Mouse (Mus musculus) CH12.LX (cell line): ENCODE data around the gene Gfm2. TPM values are rescaled to one million over a fixed set of nuclear protein-coding genes. Genes with fewer than 3 reads are reported as not detected.

ENCODE experiments used
- DNase-seq: peaks from one replicate; pipeline ENCODE4 v3.0.0-alpha.2; 2013; ENCODE audit errors: extremely low read depth
- H3K27ac ChIP-seq: 2 replicates; pipeline ENCODE4 v1.5.1; 2012; ENCODE audit warnings: low read depth, mild to moderate bottlenecking, control low read depth, moderate library complexity; ENCODE audit not compliant: insufficient read depth
- H3K27me3 ChIP-seq: replicated peaks from 2 replicates; pipeline ENCODE3; 2012; ENCODE audit warnings: inconsistent platforms
- H3K36me3 ChIP-seq, 2 experiments: replicated peaks in 1 of 2; 2 replicates each; pipeline versions ENCODE3 to v1.6.1; 2012; ENCODE audit warnings: inconsistent platforms in 1 of 2, low read length in 1 of 2, mild to moderate bottlenecking in 1 of 2, mixed read lengths in 1 of 2, moderate library complexity in 1 of 2; ENCODE audit not compliant: control insufficient read depth in 1 of 2, insufficient read depth in 1 of 2
- H3K4me1 ChIP-seq, 2 experiments: 2 replicates each; pipeline ENCODE4 v1.6.1; 2012; ENCODE audit warnings: inconsistent platforms in 1 of 2, moderate library complexity in 1 of 2; ENCODE audit not compliant: insufficient read depth in 2 of 2, control insufficient read depth in 1 of 2
- H3K4me2 ChIP-seq: 2 replicates; pipeline ENCODE4 v1.6.1; 2012; ENCODE audit warnings: low read depth, mild to moderate bottlenecking, control low read depth; ENCODE audit not compliant: poor library complexity, insufficient read depth, severe bottlenecking
- H3K4me3 ChIP-seq, 3 experiments: fragments of 150-350 bp in 1 of 3; sonication (generic) in 1 of 3; replicated peaks in 1 of 3; 2 replicates each; pipeline versions ENCODE3 to v1.5.1; 2011 to 2012; ENCODE audit warnings: low read depth in 2 of 3, low read length in 2 of 3, mild to moderate bottlenecking in 2 of 3, moderate library complexity in 2 of 3, control low read depth in 1 of 3, improper control_type of control experiment in 1 of 3, inconsistent platforms in 1 of 3, mixed read lengths in 1 of 3; ENCODE audit not compliant: poor library complexity in 1 of 3
- H3K79me2 ChIP-seq: replicated peaks from 2 replicates; pipeline ENCODE4 v1.6.1; 2012; ENCODE audit warnings: mild to moderate bottlenecking, moderate library complexity; ENCODE audit not compliant: control insufficient read depth, poor library complexity, insufficient read depth, severe bottlenecking; ENCODE audit errors: extremely low read depth
- H3K9ac ChIP-seq: 2 replicates; pipeline ENCODE4 v1.6.1; 2012; ENCODE audit warnings: low read depth, mild to moderate bottlenecking, control low read depth, moderate library complexity; ENCODE audit not compliant: insufficient read depth
- H3K9me3 ChIP-seq: replicated peaks from 2 replicates; pipeline ENCODE3; 2012; ENCODE audit warnings: low read length, inconsistent platforms, mixed read lengths
- E2F4 ChIP-seq: IDR thresholded peaks from 2 replicates; pipeline ENCODE4 v1.6.1; 2011; ENCODE audit warnings: low read depth, low read length, improper control_type of control experiment; ENCODE audit not compliant: insufficient replicate concordance
- EP300 ChIP-seq: IDR thresholded peaks from 2 replicates; pipeline ENCODE4 v1.6.1; 2011; ENCODE audit warnings: low read length, improper control_type of control experiment
- ETS1 ChIP-seq: conservative IDR thresholded peaks from 2 replicates; pipeline ENCODE4 v1.6.1; 2012; ENCODE audit warnings: low read depth, mild to moderate bottlenecking, inconsistent platforms, low read length, improper control_type of control experiment, moderate library complexity
- GABPA ChIP-seq: IDR thresholded peaks from 2 replicates; pipeline ENCODE4 v1.6.1; 2012; ENCODE audit warnings: low read depth, low read length, improper control_type of control experiment, inconsistent platforms; ENCODE audit not compliant: insufficient replicate concordance
- HCFC1 ChIP-seq: IDR thresholded peaks from 2 replicates; pipeline ENCODE4 v1.6.1; 2012; ENCODE audit warnings: low read depth, mild to moderate bottlenecking, inconsistent platforms, low read length, improper control_type of control experiment
- IRF4 ChIP-seq: IDR thresholded peaks from 2 replicates; pipeline ENCODE4 v1.6.1; 2014; ENCODE audit warnings: low read depth, mild to moderate bottlenecking, inconsistent platforms, low read length, improper control_type of control experiment
- JUN ChIP-seq: IDR thresholded peaks from 2 replicates; pipeline ENCODE4 v1.6.1; 2011; ENCODE audit warnings: low read depth, mild to moderate bottlenecking, low read length, improper control_type of control experiment, moderate library complexity; ENCODE audit not compliant: insufficient read depth
- JUND ChIP-seq: conservative IDR thresholded peaks from 2 replicates; pipeline ENCODE4 v1.6.1; 2011; ENCODE audit warnings: low read depth, low read length, improper control_type of control experiment
- KAT2A ChIP-seq: IDR thresholded peaks from 2 replicates; pipeline ENCODE4 v1.6.1; 2012; ENCODE audit warnings: low read length, improper control_type of control experiment, inconsistent platforms; ENCODE audit not compliant: insufficient replicate concordance
- MAX ChIP-seq: IDR thresholded peaks from 2 replicates; pipeline ENCODE4 v1.6.1; 2011; ENCODE audit warnings: low read length, improper control_type of control experiment
- MAZ ChIP-seq: IDR thresholded peaks from 2 replicates; pipeline ENCODE4 v1.6.1; 2012; ENCODE audit warnings: low read depth, mild to moderate bottlenecking, inconsistent platforms, low read length, improper control_type of control experiment, moderate library complexity
- MEF2A ChIP-seq: IDR thresholded peaks from 2 replicates; pipeline ENCODE4 v1.6.1; 2014; ENCODE audit warnings: low read depth, mild to moderate bottlenecking, inconsistent platforms, low read length, improper control_type of control experiment, borderline replicate concordance
- MYC ChIP-seq: IDR thresholded peaks from 2 replicates; pipeline ENCODE4 v1.6.1; 2011; ENCODE audit warnings: low read depth, mild to moderate bottlenecking, improper control_type of control experiment, low read length
- NRF1 ChIP-seq: IDR thresholded peaks from 2 replicates; pipeline ENCODE4 v1.6.1; 2014; ENCODE audit warnings: low read depth, mild to moderate bottlenecking, inconsistent platforms, low read length, improper control_type of control experiment, moderate library complexity
- POLR2A ChIP-seq: IDR thresholded peaks from 2 replicates; pipeline ENCODE4 v1.6.1; 2011; ENCODE audit warnings: low read depth, mild to moderate bottlenecking, improper control_type of control experiment, low read length
- RAD21 ChIP-seq: IDR thresholded peaks from 2 replicates; pipeline ENCODE4 v1.6.1; 2011; ENCODE audit warnings: low read depth, mild to moderate bottlenecking, low read length, improper control_type of control experiment, moderate library complexity
- SIN3A ChIP-seq: IDR thresholded peaks from 2 replicates; pipeline ENCODE4 v1.6.1; 2012; ENCODE audit warnings: low read length, improper control_type of control experiment, inconsistent platforms
- SMC3 ChIP-seq: IDR thresholded peaks from 2 replicates; pipeline ENCODE4 v1.6.1; 2011; ENCODE audit warnings: low read depth, low read length, improper control_type of control experiment
- TBP ChIP-seq: conservative IDR thresholded peaks from 2 replicates; pipeline ENCODE4 v1.6.1; 2011; ENCODE audit warnings: low read depth, low read length, improper control_type of control experiment
- TCF12 ChIP-seq: IDR thresholded peaks from 2 replicates; pipeline ENCODE4 v1.6.1; 2014; ENCODE audit warnings: low read depth, mild to moderate bottlenecking, inconsistent platforms, low read length, improper control_type of control experiment
- UBTF ChIP-seq: IDR thresholded peaks from 2 replicates; pipeline ENCODE4 v1.6.1; 2012; ENCODE audit warnings: low read depth, mild to moderate bottlenecking, inconsistent platforms, low read length, improper control_type of control experiment, moderate library complexity
- USF1 ChIP-seq: IDR thresholded peaks from 2 replicates; pipeline ENCODE4 v1.6.1; 2014; ENCODE audit warnings: low read depth, mild to moderate bottlenecking, inconsistent platforms, low read length, improper control_type of control experiment
- ZC3H11A ChIP-seq: IDR thresholded peaks from 2 replicates; pipeline ENCODE4 v1.6.1; 2012; ENCODE audit warnings: low read depth, mild to moderate bottlenecking, inconsistent platforms, low read length, improper control_type of control experiment
- ZNF384 ChIP-seq: IDR thresholded peaks from 2 replicates; pipeline ENCODE4 v1.6.1; 2012; ENCODE audit warnings: low read depth, low read length, improper control_type of control experiment, inconsistent platforms
- dilution Hi-C: fragments of 300-500 bp; cut with MboI; formaldehyde crosslinking; loops from 2 replicates; pipeline ENCODE4 v1.14.3; 2020; ENCODE audit warnings: low sequenced_read_pairs; ENCODE audit not compliant: extremely low pct_unique_long_range_greater_than_20kb, extremely low pct_ligation_motif_present
- in situ Hi-C: fragments of 300-500 bp; cut with MboI; formaldehyde crosslinking; loops from 3 replicates; pipeline ENCODE4 v1.14.3; 2019; ENCODE audit warnings: low sequenced_read_pairs, low pct_ligation_motif_present, low pct_unique_long_range_greater_than_20kb, mixed read lengths
- polyA plus RNA-seq: library from polyadenylated mRNA; unstranded; fragments of >175 nt; gene quantifications from 2 replicates; pipeline ENCODE4 v1.2.1, GENCODE M21; 2012; ENCODE audit warnings: low read depth; ENCODE audit not compliant: insufficient read length
- total RNA-seq, 2 experiments: library from RNA; depleted of rRNA; stranded (reverse); fragments of 300-350 nt in 1 of 2; fragments of >200 nt in 1 of 2; gene quantifications; 2 replicates each; pipeline ENCODE4 v1.2.3; 2012 to 2014

The Gfm2 gene
- total and polyA plus RNA-seq, 3 experiments = 35.5 to 38.0 (median 37.4) TPM

- Histone ChIP-seq H3K9ac (no peak overlapping the region), H3K36me3 (peaks cover 21 to 66% of the 10 kb centered on the region in 2 experiments), H3K79me2 (no peaks in the 10 kb centered on the region), H3K27me3 (no peaks in the 10 kb centered on the region), H3K9me3 (no peaks in the 10 kb centered on the region), H3K4me3 (no peak overlapping the region), H3K4me2 (no peak overlapping the region), H3K27ac (no peak overlapping the region), H3K4me1 (peaks cover 3 to 27% of the 10 kb centered on the region in 2 experiments)
- no peak for TF ChIP-seq USF1
- TF ChIP-seq RAD21 = no peak
- TF ChIP-seq JUND = no peak
- no peak for TF ChIP-seq UBTF
- TF ChIP-seq TCF12 = no peak
- TF ChIP-seq EP300 = no peak
- in situ Hi-C loops (no loop called here), dilution Hi-C loops (no loop called here)
- no peak for DNase-seq
These were observed 46.9 kb downstream of the Gfm2 start for GRCm38 (mm10) chr13:97184656-97185055.

DNA sequence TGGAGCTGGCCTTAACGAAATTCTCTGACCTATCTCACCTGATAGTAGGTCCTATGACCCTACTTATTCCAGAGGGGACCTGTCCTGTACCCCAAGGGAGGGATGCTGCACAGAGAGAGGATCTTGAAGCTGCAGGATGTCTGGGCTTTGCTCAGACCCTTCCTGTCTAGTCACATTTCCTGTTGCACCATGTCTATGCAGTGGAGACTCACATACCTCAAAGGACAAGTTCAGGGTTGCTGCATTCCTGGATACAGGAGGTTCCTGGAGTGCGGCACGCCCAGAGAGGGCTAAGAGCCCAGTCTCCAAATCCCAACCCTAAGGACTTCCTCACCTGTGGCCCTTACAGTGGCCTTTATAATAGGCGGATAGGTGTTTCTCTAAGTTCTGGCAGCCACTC is 48.6 kb downstream of the Gfm2 start:
- Histone ChIP-seq H3K9ac (no peak overlapping the region), H3K9me3 (no peaks in the 10 kb centered on the region), H3K27ac (no peak overlapping the region), H3K4me3 (no peak overlapping the region), H3K36me3 (peaks cover 9 to 63% of the 10 kb centered on the region in 2 experiments), H3K4me1 (peaks cover 3 to 27% of the 10 kb centered on the region in 2 experiments), H3K4me2 (no peak overlapping the region), H3K79me2 (no peaks in the 10 kb centered on the region), H3K27me3 (no peaks in the 10 kb centered on the region)
- TF ChIP-seq MEF2A (no peak), NRF1 (no peak), TBP (no peak), EP300 (no peak), GABPA (no peak), MAX (no peak), MAZ (no peak), ZNF384 (no peak), IRF4 (no peak), POLR2A (no peak), SIN3A (no peak), HCFC1 (no peak), SMC3 (no peak), E2F4 (no peak), KAT2A (no peak), MYC (no peak), ZC3H11A (no peak), USF1 (no peak), ETS1 (no peak), JUN (no peak)
- in situ Hi-C loops (no loop called here), dilution Hi-C loops (no loop called here)
- no peak for DNase-seq
